Mouse (Mus musculus) MEL (cell line): ENCODE measurements around the gene Tssk2. TPM values are rescaled to one million over a fixed set of nuclear protein-coding genes. Genes with fewer than 3 reads are reported as not detected.

Experiments
- DNase-seq: peaks from one replicate; pipeline ENCODE4 v3.0.0; 2011; ENCODE audit warnings: low read depth, low spot score
- H3K27ac ChIP-seq: 2 replicates; pipeline ENCODE4 v1.5.1; 2012; ENCODE audit warnings: low read depth, mild to moderate bottlenecking, control low read depth, low read length, moderate library complexity; ENCODE audit not compliant: control insufficient read depth
- H3K27me3 ChIP-seq, 2 experiments: fragments of 150-350 bp in 1 of 2; sonication (generic) in 1 of 2; 2 replicates each; pipeline ENCODE4 v1.6.1; 2012; ENCODE audit warnings: low read length in 2 of 2, mild to moderate bottlenecking in 2 of 2, improper control_type of control experiment in 1 of 2, moderate library complexity in 1 of 2; ENCODE audit not compliant: insufficient read depth in 2 of 2, control insufficient read depth in 1 of 2
- H3K36me3 ChIP-seq, 2 experiments: 2 replicates each; pipeline ENCODE4 v1.6.1; 2012 to 2014; ENCODE audit warnings: low read length in 2 of 2, improper control_type of control experiment in 1 of 2, inconsistent platforms in 1 of 2, mild to moderate bottlenecking in 1 of 2; ENCODE audit not compliant: insufficient read depth in 2 of 2, control insufficient read depth in 1 of 2
- H3K4me1 ChIP-seq, 2 experiments: fragments of 150-350 bp in 1 of 2; sonication (generic) in 1 of 2; 2 replicates each; pipeline ENCODE4 v1.6.1; 2012; ENCODE audit warnings: low read length in 2 of 2, improper control_type of control experiment in 1 of 2, mild to moderate bottlenecking in 1 of 2; ENCODE audit not compliant: insufficient read depth in 2 of 2, control insufficient read depth in 1 of 2
- H3K4me3 ChIP-seq, 2 experiments: fragments of 150-350 bp in 1 of 2; sonication (generic) in 1 of 2; 2 replicates each; pipeline ENCODE4 v1.5.1; 2012; ENCODE audit warnings: low read depth in 2 of 2, low read length in 2 of 2, mild to moderate bottlenecking in 2 of 2, moderate library complexity in 2 of 2, control low read depth in 1 of 2, improper control_type of control experiment in 1 of 2; ENCODE audit not compliant: control insufficient read depth in 1 of 2, insufficient read depth in 1 of 2
- H3K79me2 ChIP-seq: 2 replicates; pipeline ENCODE4 v1.6.1; 2012; ENCODE audit warnings: mild to moderate bottlenecking, low read length, moderate library complexity; ENCODE audit not compliant: control insufficient read depth, poor library complexity, insufficient read depth
- H3K9ac ChIP-seq: 2 replicates; pipeline ENCODE4 v1.6.1; 2012; ENCODE audit warnings: low read depth, mild to moderate bottlenecking, control low read depth, low read length, moderate library complexity; ENCODE audit not compliant: control insufficient read depth, poor library complexity, severe bottlenecking
- H3K9me3 ChIP-seq: fragments of 150-350 bp; sonication (generic); replicated peaks from 2 replicates; pipeline ENCODE4 v1.6.1; 2012; ENCODE audit warnings: mild to moderate bottlenecking, low read length, improper control_type of control experiment, moderate library complexity; ENCODE audit not compliant: insufficient read depth
- BHLHE40 ChIP-seq: IDR thresholded peaks from 2 replicates; pipeline ENCODE4 v1.6.1; 2012; ENCODE audit warnings: low read depth, mild to moderate bottlenecking, inconsistent platforms, low read length, improper control_type of control experiment, borderline replicate concordance
- CHD1 ChIP-seq: IDR thresholded peaks from 2 replicates; pipeline ENCODE4 v1.6.1; 2012; ENCODE audit warnings: low read depth, mild to moderate bottlenecking, inconsistent platforms, low read length, improper control_type of control experiment
- CHD2 ChIP-seq: IDR thresholded peaks from 2 replicates; pipeline ENCODE4 v1.6.1; 2011; ENCODE audit warnings: low read length, improper control_type of control experiment
- E2F4 ChIP-seq: IDR thresholded peaks from 2 replicates; pipeline ENCODE4 v1.6.1; 2011; ENCODE audit warnings: low read depth, low read length, improper control_type of control experiment, borderline replicate concordance
- ELF1 ChIP-seq: IDR thresholded peaks from 2 replicates; pipeline ENCODE4 v1.6.1; 2014; ENCODE audit warnings: low read depth, mild to moderate bottlenecking, inconsistent platforms, low read length, improper control_type of control experiment, moderate library complexity
- EP300 ChIP-seq, 2 experiments: IDR thresholded peaks; 2 replicates each; pipeline ENCODE4 v1.6.1; 2011; ENCODE audit warnings: improper control_type of control experiment in 2 of 2, low read length in 2 of 2, low read depth in 1 of 2, mild to moderate bottlenecking in 1 of 2
- ETS1 ChIP-seq: IDR thresholded peaks from 2 replicates; pipeline ENCODE4 v1.6.1; 2012; ENCODE audit warnings: low read depth, mild to moderate bottlenecking, inconsistent platforms, low read length, improper control_type of control experiment, moderate library complexity
- GABPA ChIP-seq: IDR thresholded peaks from 2 replicates; pipeline ENCODE4 v1.6.1; 2012; ENCODE audit warnings: low read depth, mild to moderate bottlenecking, inconsistent platforms, low read length, improper control_type of control experiment, moderate library complexity
- GATA1 ChIP-seq: IDR thresholded peaks from 2 replicates; pipeline ENCODE4 v1.6.1; 2011; ENCODE audit warnings: low read depth, low read length, improper control_type of control experiment
- HCFC1 ChIP-seq: IDR thresholded peaks from 2 replicates; pipeline ENCODE4 v1.6.1; 2012; ENCODE audit warnings: low read depth, mild to moderate bottlenecking, inconsistent platforms, low read length, improper control_type of control experiment, moderate library complexity
- JUND ChIP-seq: IDR thresholded peaks from 2 replicates; pipeline ENCODE4 v1.6.1; 2011; ENCODE audit warnings: low read depth, mild to moderate bottlenecking, improper control_type of control experiment, low read length
- KAT2A ChIP-seq: conservative IDR thresholded peaks from 2 replicates; pipeline ENCODE4 v1.6.1; 2012; ENCODE audit warnings: low read depth, low read length, improper control_type of control experiment, inconsistent platforms
- MAFK ChIP-seq: IDR thresholded peaks from 2 replicates; pipeline ENCODE4 v1.6.1; 2011; ENCODE audit warnings: low read depth, mild to moderate bottlenecking, low read length, improper control_type of control experiment, borderline replicate concordance
- MAX ChIP-seq: IDR thresholded peaks from 2 replicates; pipeline ENCODE4 v1.6.1; 2011; ENCODE audit warnings: low read length, improper control_type of control experiment
- MEF2A ChIP-seq: IDR thresholded peaks from 2 replicates; pipeline ENCODE4 v1.6.1; 2014; ENCODE audit warnings: low read depth, mild to moderate bottlenecking, inconsistent platforms, low read length, improper control_type of control experiment; ENCODE audit not compliant: poor library complexity, insufficient replicate concordance, severe bottlenecking; ENCODE audit errors: extremely low read depth
- MYB ChIP-seq: IDR thresholded peaks from 2 replicates; pipeline ENCODE4 v1.6.1; 2011; ENCODE audit warnings: mild to moderate bottlenecking, low read depth, low read length, improper control_type of control experiment
- MYC ChIP-seq: IDR thresholded peaks from 2 replicates; pipeline ENCODE4 v1.6.1; 2011; ENCODE audit warnings: low read depth, mild to moderate bottlenecking, low read length, improper control_type of control experiment, moderate library complexity
- NELFE ChIP-seq: IDR thresholded peaks from 2 replicates; pipeline ENCODE4 v1.6.1; 2011; ENCODE audit warnings: low read depth, low read length, improper control_type of control experiment
- POLR2AphosphoS2 ChIP-seq: IDR thresholded peaks from 2 replicates; pipeline ENCODE4 v1.6.1; 2011; ENCODE audit warnings: low read length, improper control_type of control experiment
- POLR2AphosphoS5 ChIP-seq: IDR thresholded peaks from 2 replicates; pipeline ENCODE4 v1.6.1; 2012; ENCODE audit warnings: low read depth, borderline replicate concordance, mild to moderate bottlenecking, inconsistent platforms, low read length, moderate library complexity, mixed read lengths
- RAD21 ChIP-seq: IDR thresholded peaks from 2 replicates; pipeline ENCODE4 v1.6.1; 2011; ENCODE audit warnings: mild to moderate bottlenecking, low read depth, low read length, improper control_type of control experiment
- RCOR1 ChIP-seq: IDR thresholded peaks from 2 replicates; pipeline ENCODE4 v1.6.1; 2012; ENCODE audit warnings: low read depth, mild to moderate bottlenecking, inconsistent platforms, low read length, improper control_type of control experiment
- SIN3A ChIP-seq: IDR thresholded peaks from 2 replicates; pipeline ENCODE4 v1.6.1; 2012; ENCODE audit warnings: low read length, improper control_type of control experiment, inconsistent platforms
- SMC3 ChIP-seq: IDR thresholded peaks from 2 replicates; pipeline ENCODE4 v1.6.1; 2011; ENCODE audit warnings: low read depth, low read length, improper control_type of control experiment
- TAL1 ChIP-seq: IDR thresholded peaks from 2 replicates; pipeline ENCODE4 v1.6.1; 2012; ENCODE audit warnings: mild to moderate bottlenecking, inconsistent platforms, low read length, moderate library complexity, mixed read lengths
- TBP ChIP-seq: IDR thresholded peaks from 2 replicates; pipeline ENCODE4 v1.8.0; 2011; ENCODE audit warnings: low read depth, low read length, improper control_type of control experiment
- TCF12 ChIP-seq: IDR thresholded peaks from 2 replicates; pipeline ENCODE4 v1.6.1; 2014; ENCODE audit warnings: low read depth, mild to moderate bottlenecking, inconsistent platforms, low read length, improper control_type of control experiment, moderate library complexity
- UBTF ChIP-seq: IDR thresholded peaks from 2 replicates; pipeline ENCODE4 v1.6.1; 2012; ENCODE audit warnings: low read depth, mild to moderate bottlenecking, inconsistent platforms, low read length, improper control_type of control experiment, moderate library complexity, borderline replicate concordance; ENCODE audit not compliant: insufficient read depth
- USF1 ChIP-seq: IDR thresholded peaks from 2 replicates; pipeline ENCODE4 v1.6.1; 2014; ENCODE audit warnings: low read depth, mild to moderate bottlenecking, inconsistent platforms, low read length, improper control_type of control experiment, moderate library complexity
- USF2 ChIP-seq, 2 experiments: IDR thresholded peaks; 2 replicates each; pipeline ENCODE4 v1.6.1; 2011 to 2012; ENCODE audit warnings: improper control_type of control experiment in 2 of 2, low read length in 2 of 2, borderline replicate concordance in 1 of 2, inconsistent platforms in 1 of 2, low read depth in 1 of 2, mild to moderate bottlenecking in 1 of 2; ENCODE audit not compliant: insufficient read depth in 1 of 2
- ZC3H11A ChIP-seq: IDR thresholded peaks from 2 replicates; pipeline ENCODE4 v1.6.1; 2012; ENCODE audit warnings: low read depth, mild to moderate bottlenecking, inconsistent platforms, low read length, improper control_type of control experiment
- ZKSCAN1 ChIP-seq: IDR thresholded peaks from 2 replicates; pipeline ENCODE4 v1.6.1; 2012; ENCODE audit warnings: low read depth, mild to moderate bottlenecking, inconsistent platforms, low read length, improper control_type of control experiment, moderate library complexity
- ZMIZ1 ChIP-seq: IDR thresholded peaks from 2 replicates; pipeline ENCODE4 v1.6.1; 2012; ENCODE audit warnings: low read depth, mild to moderate bottlenecking, inconsistent platforms, low read length, improper control_type of control experiment, moderate library complexity
- ZNF384 ChIP-seq: IDR thresholded peaks from 2 replicates; pipeline ENCODE4 v1.6.1; 2012; ENCODE audit warnings: low read depth, mild to moderate bottlenecking, inconsistent platforms, low read length, improper control_type of control experiment
- polyA plus RNA-seq, 2 experiments: library from polyadenylated mRNA; stranded (reverse) in 1 of 2; unstranded in 1 of 2; fragments of >175 nt in 1 of 2; fragments of >200 nt in 1 of 2; gene quantifications; 2 replicates each; pipeline versions ENCODE4 v1.2.1 to v1.2.4; 2012; ENCODE audit warnings: low replicate concordance in 2 of 2, low read depth in 1 of 2; ENCODE audit not compliant: insufficient read length in 2 of 2, insufficient read depth in 1 of 2, missing spikeins in 1 of 2
- total RNA-seq: library from RNA; depleted of rRNA; stranded (reverse); fragments of 300-350 nt; gene quantifications from 2 replicates; pipeline ENCODE4 v1.2.3, GENCODE M21; 2012

Gene Tssk2
- total and polyA plus RNA-seq, 3 experiments, result 0.24 TPM; not detected in 2

- H3K9me3 ChIP-seq, result no peaks in the 10 kb centered on the region
- H3K27ac ChIP-seq, result peak overlapping the region; percentile 89
- H3K27me3 ChIP-seq, result no peaks in the 10 kb centered on the region
- peaks cover 0 to 11% of the 10 kb centered on the region in 2 experiments; a peak in 3 of 4 replicates for H3K4me1 ChIP-seq
- H3K79me2 ChIP-seq, result peaks cover 7% of the 10 kb centered on the region
- H3K4me3 ChIP-seq, result peak overlapping the region; percentile 90 to 93
- DNase-seq, result peak; percentile 99
- no peaks in the 10 kb centered on the region; a peak in 1 of 4 replicates for H3K36me3 ChIP-seq
- peak overlapping the region; percentile 88 for H3K9ac ChIP-seq
- TF ChIP-seq POLR2AphosphoS2 (peak; percentile 77), POLR2AphosphoS5 (no peak), CHD1 (no peak; the same call in 1 of the 2 replicates), USF1 (peak; percentile 86), TAL1 (0 out of 2 replicates have a peak, but pooled peaks have one; percentile 21), ETS1 (peak; percentile 69), GATA1 (0 out of 2 replicates have a peak, but pooled peaks have one; percentile 15), MYC (peak; percentile 92), KAT2A (peak; percentile 77), ZC3H11A (no peak), SMC3 (0 out of 2 replicates have a peak, but pooled peaks have one; percentile 1), ZMIZ1 (peak; percentile 90), GABPA (peak; percentile 67; the same call in 1 of the 2 replicates), E2F4 (no peak), MAX (no peak; the same call in none of the 2 replicates), HCFC1 (peak; percentile 93), MYB (0 out of 2 replicates have a peak, but pooled peaks have one; percentile 23), ZKSCAN1 (no peak), NELFE (peak; percentile 95), ELF1 (peak; percentile 62), MAFK (no peak), CHD2 (no peak), JUND (no peak), TCF12 (peak; percentile 73), BHLHE40 (peak; percentile 40; the same call in 1 of the 2 replicates), UBTF (no peak), TBP (peak; percentile 93), USF2 (IDR thresholded peaks at IDR 0.05; ENCODE audit: borderline replicate concordance in 1 of 2, insufficient read depth in 1 of 2, low read depth in 1 of 2, low read length in 2 of 2) (no peak), RAD21 (no peak), SIN3A (peak; percentile 91), MEF2A (no peak), ZNF384 (no peak), EP300 (IDR thresholded peaks at IDR 0.05; ENCODE audit: low read depth in 1 of 2, low read length in 2 of 2) (peak; percentile 24 to 34; a peak in 1 of 4 replicates), RCOR1 (no peak)
Observed at GRCm38 (mm10) chr16:17921325-17922162, 23.1 kb downstream of the Tssk2 start.
